Mouse (Mus musculus) forebrain, embryonic 12.5 days (tissue): Measurements from ENCODE around the gene Ass1. TPM values are rescaled to one million over a fixed set of nuclear protein-coding genes. Genes with fewer than 3 reads are reported as not detected.

ENCODE experiments used
- ATAC-seq: fragments of 200-750 bp; cut with Nextera tagmentation; 2 replicates; pipeline ENCODE4 v1.8.0; 2017; ENCODE audit warnings: moderate TSS enrichment; ENCODE audit not compliant: low FRiP score
- H3K27ac ChIP-seq: fragments of 300-500 bp; sonication (generic); 2 replicates; pipeline ENCODE4 v1.5.1; 2016; ENCODE audit warnings: mild to moderate bottlenecking
- H3K27me3 ChIP-seq: fragments of 300-500 bp; sonication (generic); 2 replicates; pipeline ENCODE4 v1.6.1; 2016; ENCODE audit warnings: mild to moderate bottlenecking
- H3K36me3 ChIP-seq: fragments of 300-500 bp; sonication (generic); replicated peaks from 2 replicates; pipeline ENCODE4 v1.6.1; 2016; ENCODE audit warnings: mild to moderate bottlenecking
- H3K4me1 ChIP-seq: fragments of 300-500 bp; sonication (generic); 2 replicates; pipeline ENCODE4 v1.6.1; 2016
- H3K4me2 ChIP-seq: fragments of 300-500 bp; sonication (generic); 2 replicates; pipeline ENCODE4 v1.6.1; 2016; ENCODE audit warnings: mild to moderate bottlenecking, moderate library complexity
- H3K4me3 ChIP-seq: fragments of 300-500 bp; sonication (generic); replicated peaks from 2 replicates; pipeline ENCODE4 v1.5.1; 2016; ENCODE audit warnings: mild to moderate bottlenecking
- H3K9ac ChIP-seq: fragments of 300-500 bp; sonication (generic); 2 replicates; pipeline ENCODE4 v1.6.1; 2016; ENCODE audit warnings: mild to moderate bottlenecking
- H3K9me3 ChIP-seq: fragments of 300-500 bp; sonication (generic); 2 replicates; pipeline ENCODE4 v1.6.1; 2016
- WGBS: fragments of 180-500 bp; shearing (Covaris S2); methylation state at CpG from one replicate; pipeline ENCODE4 v1.1.7; 2016; 5-methylcytosine and 5-hydroxymethylcytosine counted together
- polyA plus RNA-seq: library from polyadenylated mRNA; unstranded; fragments of >200 nt; fragmentation: Nextera tagmentation; extraction: Ambion mirVana; gene quantifications from 2 replicates; pipeline ENCODE4 v1.2.1, GENCODE M21; 2016

The Ass1 gene
- polyA plus RNA-seq, 1 experiment from 2014 or later, result 4.9 TPM

DNA sequence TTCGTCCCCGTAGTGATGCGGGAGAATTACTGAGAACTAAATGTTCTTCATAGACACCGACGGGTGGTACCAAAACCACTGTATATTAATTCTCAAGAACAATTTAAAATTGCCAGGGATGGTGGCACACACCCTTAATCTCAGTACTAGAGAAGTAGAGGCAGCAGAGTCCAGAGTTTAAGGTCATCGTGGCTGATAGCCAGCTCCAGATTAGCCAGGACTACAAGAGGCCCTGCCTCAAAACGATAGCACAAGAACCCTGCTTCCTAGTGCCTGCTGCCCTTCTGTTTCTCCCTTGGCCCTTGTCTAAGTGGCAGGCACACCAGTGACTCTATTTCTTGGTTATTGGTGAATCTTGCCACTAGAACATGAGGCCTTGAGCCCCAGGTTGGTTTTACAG, 9.1 kb upstream of the Ass1 start:
- H3K27me3 ChIP-seq, result peaks cover 74% of the 10 kb centered on the region
- H3K4me1 ChIP-seq, result peaks cover 6% of the 10 kb centered on the region; the same call in 1 of the 2 replicates
- ATAC-seq, result no peak

GRCm38 (mm10) chr2:31462051-31462450, 8.0 kb upstream of the Ass1 start:
- Histone ChIP-seq H3K4me2 (no peak overlapping the region), H3K27me3 (peaks cover 77% of the 10 kb centered on the region), H3K9ac (no peak overlapping the region), H3K9me3 (no peaks in the 10 kb centered on the region), H3K36me3 (no peaks in the 10 kb centered on the region), H3K27ac (no peak overlapping the region), H3K4me1 (peaks cover 6% of the 10 kb centered on the region; the same call in 1 of the 2 replicates), H3K4me3 (no peak overlapping the region)
- whole genome bisulfite sequencing, result 30% methylated on average over 8 of the region's 8 CpGs
- no peak for ATAC-seq

More for the DNA sequence above, 9.1 kb upstream of the Ass1 start:
- Histone ChIP-seq H3K4me3 (no peak overlapping the region), H3K4me2 (no peak overlapping the region), H3K9ac (no peak overlapping the region), H3K27ac (no peak overlapping the region), H3K36me3 (no peaks in the 10 kb centered on the region), H3K9me3 (no peaks in the 10 kb centered on the region)
- 84% methylated on average over 7 of the region's 7 CpGs for WGBS

DNA sequence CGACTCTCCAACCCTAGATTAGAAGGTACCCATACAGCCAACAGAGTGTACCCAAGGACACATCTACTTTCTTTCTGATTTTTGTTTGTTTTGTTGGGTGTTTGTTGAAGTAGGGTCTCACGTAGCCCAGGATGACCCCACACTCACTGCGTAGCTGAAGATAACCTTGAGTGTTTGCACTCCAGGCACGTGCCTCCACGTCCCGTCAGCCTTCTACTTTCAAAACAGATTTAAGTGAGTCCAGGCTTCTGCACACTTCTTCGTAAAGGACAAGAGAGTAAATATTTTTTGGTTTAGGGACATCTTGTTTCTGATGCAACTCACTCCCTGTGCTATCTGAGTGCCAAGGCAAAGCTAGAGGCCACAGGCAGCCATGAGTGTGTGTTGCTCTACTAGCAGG, 6.8 kb upstream of the Ass1 start:
- Histone ChIP-seq H3K27ac (no peak overlapping the region), H3K36me3 (no peaks in the 10 kb centered on the region), H3K9me3 (no peaks in the 10 kb centered on the region), H3K4me1 (peaks cover 6% of the 10 kb centered on the region; the same call in 1 of the 2 replicates), H3K9ac (no peak overlapping the region), H3K27me3 (peaks cover 71% of the 10 kb centered on the region), H3K4me3 (no peak overlapping the region), H3K4me2 (no peak overlapping the region)
- WGBS, result 82% methylated on average over 7 of the region's 7 CpGs
- no peak for ATAC-seq

- Histone ChIP-seq H3K36me3 (no peaks in the 10 kb centered on the region), H3K4me2 (no peak overlapping the region), H3K4me3 (no peak overlapping the region), H3K9ac (no peak overlapping the region), H3K27ac (no peak overlapping the region), H3K27me3 (peaks cover 71% of the 10 kb centered on the region), H3K9me3 (no peaks in the 10 kb centered on the region), H3K4me1 (peaks cover 6% of the 10 kb centered on the region; the same call in 1 of the 2 replicates)
- no peak for ATAC-seq
- 60% methylated on average over 8 of the region's 8 CpGs for WGBS
These were observed 6.1 kb upstream of the Ass1 start for GRCm38 (mm10) chr2:31463696-31464528.

DNA sequence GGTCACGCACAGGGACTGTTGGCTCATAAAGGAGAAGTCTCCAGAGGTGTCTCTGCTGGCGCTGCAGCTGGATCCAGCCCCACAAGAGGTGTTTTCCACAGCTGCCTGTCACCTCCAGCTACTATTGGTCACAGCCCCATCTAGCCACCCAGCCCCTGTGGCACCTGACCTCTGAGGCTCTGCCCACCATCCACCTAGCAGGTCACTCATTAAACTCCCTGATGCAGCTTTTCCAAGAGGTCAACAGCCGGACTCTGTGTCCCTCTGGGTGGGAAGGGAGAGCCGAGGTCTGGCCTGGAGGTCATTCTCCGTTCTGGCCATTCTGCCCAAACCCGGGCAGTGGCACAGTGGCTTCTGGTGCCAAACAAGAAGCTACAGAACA, 5.5 kb upstream of the Ass1 start:
- Histone ChIP-seq H3K9ac (no peak overlapping the region), H3K4me1 (peaks cover 10% of the 10 kb centered on the region), H3K36me3 (no peaks in the 10 kb centered on the region), H3K27ac (no peak overlapping the region), H3K27me3 (peaks cover 71% of the 10 kb centered on the region), H3K4me3 (no peak overlapping the region), H3K9me3 (no peaks in the 10 kb centered on the region), H3K4me2 (no peak overlapping the region)
- ATAC-seq, result no peak
- 78% methylated on average over 6 of the region's 6 CpGs for WGBS

- ATAC-seq, result no peak
- H3K4me2 ChIP-seq, result no peak overlapping the region
- peaks cover 17% of the 10 kb centered on the region for H3K4me1 ChIP-seq
- no peaks in the 10 kb centered on the region for H3K36me3 ChIP-seq
- H3K9me3 ChIP-seq, result no peaks in the 10 kb centered on the region
- 68% methylated on average over 1 of the region's 1 CpGs for WGBS
- H3K4me3 ChIP-seq, result no peak overlapping the region
- H3K9ac ChIP-seq, result no peak overlapping the region
- H3K27ac ChIP-seq, result no peak overlapping the region
- peaks cover 73% of the 10 kb centered on the region for H3K27me3 ChIP-seq
These were observed 2.5 kb upstream of the Ass1 start for GRCm38 (mm10) chr2:31467457-31467856.

DNA sequence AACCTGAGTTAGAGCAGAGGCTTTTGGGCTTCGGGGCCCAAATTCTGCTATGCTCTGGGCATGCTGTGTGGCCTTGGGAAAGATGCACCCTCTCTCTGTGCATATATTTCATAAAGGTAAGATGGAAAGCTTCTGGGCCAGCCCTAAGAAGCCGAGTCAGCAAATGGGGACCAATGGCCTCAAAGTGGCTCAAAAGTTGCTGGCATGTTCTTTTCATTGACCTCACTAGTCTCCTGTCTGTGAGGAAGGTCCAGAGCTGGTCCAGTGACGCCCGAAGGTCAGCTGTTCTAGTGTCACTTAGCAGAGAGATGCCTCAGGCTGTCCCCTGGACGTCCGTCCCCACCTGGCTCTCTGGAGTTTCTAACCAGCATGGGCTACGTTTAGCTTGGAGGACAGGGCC, 1.1 kb upstream of the Ass1 start:
- 72% methylated on average over 7 of the region's 7 CpGs for WGBS
- Histone ChIP-seq H3K36me3 (no peaks in the 10 kb centered on the region), H3K4me2 (no peak overlapping the region), H3K4me1 (peaks cover 17% of the 10 kb centered on the region), H3K27ac (no peak overlapping the region), H3K4me3 (no peak overlapping the region), H3K27me3 (peaks cover 64% of the 10 kb centered on the region), H3K9ac (no peak overlapping the region), H3K9me3 (no peaks in the 10 kb centered on the region)
- no peak for ATAC-seq

GRCm38 (mm10) chr2:31469480-31469879, 527 bp upstream of the Ass1 start:
- no peaks in the 10 kb centered on the region for H3K36me3 ChIP-seq
- WGBS, result 26% methylated on average over 7 of the region's 7 CpGs
- H3K27me3 ChIP-seq, result peaks cover 58% of the 10 kb centered on the region

DNA sequence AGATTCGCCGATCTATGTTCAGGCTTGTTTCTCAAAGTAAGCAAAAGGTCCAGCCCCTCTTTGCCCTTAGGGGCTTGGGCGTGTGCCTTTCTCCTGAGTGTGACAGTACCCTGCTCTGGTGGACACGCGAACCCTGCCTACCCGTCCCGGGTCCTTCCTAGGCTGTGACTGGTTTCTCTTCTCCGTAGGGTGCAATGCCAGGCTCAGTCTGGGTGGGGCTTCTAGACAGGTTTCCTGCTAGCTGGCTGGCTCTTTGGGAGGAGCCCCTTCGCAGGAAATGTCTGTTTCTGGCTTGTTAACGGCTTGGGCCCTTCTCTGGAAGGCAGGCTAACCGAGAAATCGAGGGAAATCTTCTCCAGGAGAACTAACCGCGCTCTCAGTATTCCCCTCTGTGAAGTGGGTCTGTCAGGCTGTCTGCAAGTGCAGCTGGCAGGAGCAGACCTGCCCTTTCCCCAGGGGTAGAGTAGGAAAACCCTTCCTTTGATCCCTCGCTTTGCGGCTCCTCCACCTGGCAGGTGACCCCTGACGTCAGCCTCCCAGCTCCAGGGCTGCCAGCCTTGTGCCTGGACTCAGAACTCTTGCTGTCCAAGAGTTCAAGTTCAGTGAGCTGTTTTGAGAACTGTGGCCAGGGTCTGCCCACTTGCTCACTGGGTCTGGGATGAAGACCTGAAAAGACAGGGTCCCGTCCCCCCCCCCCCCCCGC, 827 bp downstream of the Ass1 start:
- 13% methylated on average over 19 of the region's 19 CpGs for WGBS
- Histone ChIP-seq H3K4me1 (peaks cover 23% of the 10 kb centered on the region), H3K4me3 (peak overlapping the region; percentile 46), H3K9ac (0 out of 2 replicates have a peak overlapping the region, but pooled peaks have one; percentile 50), H3K27ac (no peak overlapping the region), H3K9me3 (no peaks in the 10 kb centered on the region), H3K36me3 (no peaks in the 10 kb centered on the region), H3K27me3 (peaks cover 55% of the 10 kb centered on the region), H3K4me2 (peak overlapping the region; percentile 89)
- ATAC-seq, result no peak

More at GRCm38 (mm10) chr2:31469480-31469879, 527 bp upstream of the Ass1 start:
- H3K9me3 ChIP-seq, result no peaks in the 10 kb centered on the region
- no peak overlapping the region for H3K27ac ChIP-seq
- H3K4me1 ChIP-seq, result peaks cover 17% of the 10 kb centered on the region
- peak overlapping the region; percentile 89 for H3K4me2 ChIP-seq
- H3K4me3 ChIP-seq, result peak overlapping the region; percentile 46
- no peak for ATAC-seq
- peak overlapping the region; percentile 50; the same call in 1 of the 2 replicates for H3K9ac ChIP-seq

DNA sequence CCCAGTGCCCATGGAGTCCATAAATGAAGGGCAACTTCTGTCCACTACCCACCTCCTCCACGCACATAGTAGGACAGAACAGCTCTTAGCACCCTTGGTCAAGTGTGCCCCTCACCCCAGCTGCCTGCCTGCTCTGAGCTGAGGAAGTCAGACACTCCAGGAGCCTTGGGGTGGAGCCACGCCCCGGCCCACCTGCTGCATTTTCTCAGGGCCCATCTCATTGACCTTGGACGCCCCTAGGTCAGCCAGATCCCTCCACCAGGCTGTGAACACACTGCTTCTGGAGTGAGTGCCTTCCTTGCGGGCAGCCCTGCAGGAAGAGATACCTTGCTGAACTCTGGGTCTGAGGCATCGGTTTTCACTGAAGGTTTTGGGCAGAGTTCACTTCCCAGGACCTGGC, 1.6 kb downstream of the Ass1 start:
- no peak overlapping the region for H3K9ac ChIP-seq
- H3K36me3 ChIP-seq, result no peaks in the 10 kb centered on the region
- WGBS, result 48% methylated on average over 5 of the region's 6 CpGs
- peaks cover 29% of the 10 kb centered on the region for H3K4me1 ChIP-seq
- peaks cover 58% of the 10 kb centered on the region for H3K27me3 ChIP-seq
- no peak overlapping the region for H3K27ac ChIP-seq
- ATAC-seq, result no peak
- no peaks in the 10 kb centered on the region for H3K9me3 ChIP-seq
- H3K4me2 ChIP-seq, result no peak overlapping the region
- no peak overlapping the region for H3K4me3 ChIP-seq

DNA sequence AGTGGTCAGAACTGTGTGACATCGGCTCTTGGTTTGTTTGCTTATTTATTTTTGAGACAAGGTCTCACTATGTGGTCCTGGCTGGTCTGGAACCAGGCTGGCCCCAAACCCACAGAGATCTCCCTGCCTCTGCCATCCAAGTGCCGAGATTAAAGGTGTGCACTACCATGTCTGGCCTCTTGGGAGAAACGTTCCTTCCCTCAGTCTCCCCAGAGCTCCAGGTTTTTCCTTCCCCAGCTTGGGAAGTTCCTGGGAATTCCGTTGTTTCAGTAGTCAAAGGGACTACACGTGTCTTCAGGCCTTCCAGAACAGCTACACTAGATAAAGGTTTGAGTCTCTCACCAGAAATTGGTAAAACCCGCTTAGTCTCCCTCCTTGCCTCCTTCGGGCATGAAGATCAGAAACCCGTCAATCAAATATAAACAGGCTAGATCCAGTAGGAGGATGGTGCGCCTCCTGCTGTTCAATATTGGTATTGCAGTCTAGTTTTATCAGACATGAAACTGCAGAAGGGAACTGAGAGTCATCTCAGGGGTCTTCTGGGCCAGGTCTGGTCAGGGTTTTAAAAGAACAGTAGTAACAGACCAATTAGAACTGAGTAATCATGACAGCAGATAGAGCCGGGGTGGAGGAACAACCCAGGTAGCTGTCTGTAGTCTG, 2.5 kb downstream of the Ass1 start:
- Histone ChIP-seq H3K27ac (no peak overlapping the region), H3K4me1 (peaks cover 30% of the 10 kb centered on the region), H3K9ac (no peak overlapping the region), H3K36me3 (no peaks in the 10 kb centered on the region), H3K4me2 (no peak overlapping the region), H3K27me3 (peaks cover 55% of the 10 kb centered on the region), H3K9me3 (no peaks in the 10 kb centered on the region), H3K4me3 (no peak overlapping the region)
- no peak for ATAC-seq
- 46% methylated on average over 10 of the region's 10 CpGs for WGBS

- Histone ChIP-seq H3K4me1 (peaks cover 30% of the 10 kb centered on the region), H3K9me3 (no peaks in the 10 kb centered on the region), H3K36me3 (no peaks in the 10 kb centered on the region), H3K4me3 (no peak overlapping the region), H3K27ac (no peak overlapping the region), H3K27me3 (peaks cover 49% of the 10 kb centered on the region), H3K4me2 (no peak overlapping the region), H3K9ac (no peak overlapping the region)
- ATAC-seq, result no peak
- 68% methylated on average over 4 of the region's 4 CpGs for WGBS
These were observed 3.9 kb downstream of the Ass1 start for GRCm38 (mm10) chr2:31473941-31474340.
